Mouse (Mus musculus): ENCODE measurements around the gene Naip2. TPM values are rescaled to one million over a fixed set of nuclear protein-coding genes. Genes with fewer than 3 reads are reported as not detected.
"Not testable (repeated sequence)": the region's sequence is repeated elsewhere in the genome, so short reads cannot be mapped to it uniquely, and the experiment has no call there.

Naip2 gene
- polyA plus RNA-seq (2016; fragmentation: Nextera tagmentation; extraction: Ambion mirVana), result 0.10 and 0.15 TPM in 2 replicates

DNA sequence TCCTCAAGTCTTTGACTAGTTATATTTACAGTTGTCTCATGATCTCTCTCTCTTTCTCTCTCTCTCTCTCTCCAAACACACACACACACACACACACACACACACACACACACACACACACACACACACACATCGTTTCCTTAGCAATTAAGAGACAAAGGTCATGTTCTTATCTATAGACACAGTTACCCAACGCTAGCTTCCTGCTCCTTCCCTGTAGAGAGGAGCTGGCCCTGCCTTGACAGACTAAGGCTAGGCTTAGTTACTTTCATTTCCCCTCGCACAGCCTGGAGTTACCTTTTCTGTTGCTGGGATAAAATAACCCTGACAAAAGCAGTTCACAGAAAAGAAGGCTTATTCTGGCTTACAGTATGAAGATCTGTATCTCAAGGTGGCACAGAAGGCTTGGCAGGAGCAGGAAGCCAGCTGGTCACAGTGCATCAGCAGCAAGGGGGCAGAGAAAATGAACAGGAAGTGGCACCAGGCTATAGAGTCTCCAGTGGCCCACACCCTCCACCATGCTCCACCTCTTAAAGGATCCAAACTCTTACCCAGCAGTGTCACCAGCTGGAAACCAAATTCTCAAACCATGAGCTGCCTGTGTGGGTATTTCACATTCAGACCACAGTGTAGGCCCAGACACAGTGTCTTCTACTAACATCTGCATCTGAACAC is at the start of gene Naip2:
TSS of gene Naip2 (minus strand) at position 434 of the 675 bp plus-strand sequence.
- H3K4me3 ChIP-seq (replicated peaks); H3K27me3 ChIP-seq; H3K9ac ChIP-seq; H3K27ac ChIP-seq; H3K4me1 ChIP-seq; H3K36me3 ChIP-seq (replicated peaks); ATAC-seq (ENCODE audit: low FRiP score); H3K9me3 ChIP-seq; H3K4me2 ChIP-seq: not testable (repeated sequence)
- 76% methylated on average over 3 of the region's 3 CpGs for WGBS

DNA sequence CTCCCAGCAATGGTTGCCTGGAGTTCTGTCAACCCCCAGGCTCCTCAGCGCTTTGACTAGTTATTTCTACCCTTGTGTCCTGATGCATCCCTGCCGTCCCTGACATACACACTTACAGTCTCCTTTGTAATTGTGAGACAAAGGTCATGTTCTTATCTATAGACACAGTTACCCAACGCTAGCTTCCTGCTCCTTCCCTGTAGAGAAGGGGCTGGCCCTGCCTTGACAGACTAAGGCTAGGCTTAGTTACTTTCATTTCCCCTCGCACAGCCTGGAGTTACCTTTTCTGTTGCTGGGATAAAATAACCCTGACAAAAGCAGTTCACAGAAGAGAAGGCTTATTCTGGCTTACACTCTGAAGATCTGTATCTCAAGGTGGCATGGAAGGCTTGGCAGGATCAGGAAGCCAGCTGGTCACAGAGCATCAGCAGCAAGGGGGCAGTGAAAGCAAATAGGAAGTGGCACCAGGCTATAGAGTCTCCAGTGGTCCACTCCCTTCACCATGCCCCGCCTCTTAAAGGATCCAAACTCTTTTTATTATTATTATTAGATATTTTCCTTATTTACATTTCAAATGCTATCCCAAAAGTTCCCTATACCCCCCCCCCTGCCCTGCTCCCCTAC is 45.1 kb upstream of the Naip2 start:
- not testable (repeated sequence) for H3K4me1 ChIP-seq; ATAC-seq (ENCODE audit: low FRiP score); H3K27me3 ChIP-seq; H3K4me2 ChIP-seq; H3K4me3 ChIP-seq (replicated peaks); H3K9ac ChIP-seq; H3K36me3 ChIP-seq (replicated peaks); H3K9me3 ChIP-seq; H3K27ac ChIP-seq
- 71% methylated on average over 5 of the region's 5 CpGs for WGBS

DNA sequence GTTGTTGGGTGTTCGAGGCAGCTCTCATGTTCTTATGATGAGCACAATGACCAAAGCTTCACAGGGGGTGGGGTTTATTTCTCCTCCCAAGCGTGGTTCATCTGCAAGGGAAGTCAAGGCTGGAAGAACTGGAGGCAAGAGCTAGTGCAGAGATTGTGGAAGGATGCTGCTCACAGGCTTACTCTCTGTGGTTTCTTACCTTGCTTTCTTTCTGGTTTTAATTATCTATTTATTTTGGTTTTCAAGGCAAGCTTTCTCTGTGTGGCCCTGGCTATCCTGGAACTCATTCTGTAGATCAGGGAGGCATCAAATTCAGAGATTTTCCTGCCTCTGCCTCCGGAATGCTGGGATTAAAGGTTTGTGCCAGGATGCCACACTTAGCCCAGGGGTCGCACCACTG is 44.3 kb upstream of the Naip2 start, which contains the start of gene Naip5:
TSS of gene Naip5 (minus strand) at position 101 of the 400 bp plus-strand sequence.
- H3K27me3 ChIP-seq; H3K4me2 ChIP-seq; H3K4me1 ChIP-seq; ATAC-seq (ENCODE audit: low FRiP score); H3K9me3 ChIP-seq; H3K27ac ChIP-seq; H3K9ac ChIP-seq; H3K4me3 ChIP-seq (replicated peaks); H3K36me3 ChIP-seq (replicated peaks): not testable (repeated sequence)
- WGBS, result 81% methylated on average over 4 of the region's 4 CpGs

DNA sequence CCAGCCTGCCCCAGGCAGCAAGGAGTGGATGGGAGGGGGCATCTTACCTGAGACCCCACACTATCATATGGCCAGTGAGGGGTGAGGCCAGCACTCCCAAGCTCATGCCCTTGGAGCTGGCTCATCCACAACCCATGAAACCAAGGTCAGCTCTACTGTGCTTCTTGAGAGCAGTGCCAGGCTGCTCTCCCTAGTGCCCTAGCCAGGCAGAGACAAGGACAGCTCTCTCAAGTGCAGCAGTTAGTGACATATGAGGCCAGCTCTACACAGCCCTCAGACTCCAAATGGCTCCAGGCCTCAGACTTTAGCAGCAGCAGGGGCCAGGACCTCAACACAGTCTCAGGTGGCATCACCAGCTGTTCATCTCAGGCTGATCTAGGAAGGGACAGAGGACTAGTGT is 41.8 kb upstream of the Naip2 start:
- no peaks in the 10 kb centered on the region for H3K36me3 ChIP-seq (replicated peaks)
- H3K9ac ChIP-seq, result no peak overlapping the region
- H3K27me3 ChIP-seq, result no peaks in the 10 kb centered on the region
- H3K4me3 ChIP-seq (replicated peaks), result no peak overlapping the region
- no peak overlapping the region for H3K27ac ChIP-seq
- H3K4me1 ChIP-seq, result no peaks in the 10 kb centered on the region
- no peaks in the 10 kb centered on the region for H3K9me3 ChIP-seq
- no peak overlapping the region for H3K4me2 ChIP-seq
- no peak for ATAC-seq (ENCODE audit: low FRiP score)

DNA sequence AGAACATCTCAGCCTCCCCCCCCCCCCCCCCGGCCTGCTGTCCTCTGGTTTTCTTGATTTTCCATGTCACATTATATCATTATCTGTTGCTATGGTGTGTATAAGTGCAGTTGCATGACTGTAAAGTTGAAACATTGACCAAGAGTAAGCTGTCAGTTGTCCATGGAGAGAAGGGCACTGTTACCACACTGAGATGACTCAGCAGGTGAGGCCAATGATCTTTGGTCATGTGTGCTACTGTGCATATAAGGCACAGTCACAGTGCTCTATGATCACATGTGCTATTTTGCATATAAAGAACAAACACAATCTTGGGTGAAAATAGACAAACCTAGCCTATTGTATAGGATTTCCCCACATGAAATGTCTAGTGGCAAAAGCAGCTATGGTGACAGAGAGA is 11.8 kb upstream of the Naip2 start:
- 67% methylated on average over 1 of the region's 1 CpGs for WGBS
- H3K9me3 ChIP-seq; ATAC-seq (ENCODE audit: low FRiP score); H3K4me3 ChIP-seq (replicated peaks); H3K9ac ChIP-seq; H3K36me3 ChIP-seq (replicated peaks); H3K27me3 ChIP-seq; H3K4me1 ChIP-seq; H3K4me2 ChIP-seq; H3K27ac ChIP-seq: not testable (repeated sequence)

DNA sequence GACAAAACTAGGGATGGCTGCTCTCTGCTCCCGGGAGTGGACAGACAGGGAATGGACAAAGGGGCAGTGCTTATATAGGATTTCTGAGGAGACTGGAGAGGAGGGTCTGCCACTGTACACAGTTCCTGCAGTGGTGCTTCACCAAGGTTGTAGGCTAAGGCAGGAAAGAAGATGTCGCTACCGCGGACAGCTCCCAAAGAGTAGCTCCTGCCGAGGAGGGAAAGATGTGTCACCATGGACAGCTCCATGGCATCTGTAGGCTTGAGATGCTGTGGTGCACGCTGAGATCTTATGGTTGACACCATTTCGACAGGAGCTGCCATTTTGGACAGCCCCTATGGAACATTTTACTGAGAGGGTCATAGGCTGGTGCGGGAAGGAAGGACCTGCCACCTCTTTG is 8.6 kb upstream of the Naip2 start:
- Histone ChIP-seq H3K27ac (no peak overlapping the region), H3K4me2 (no peak overlapping the region), H3K36me3 (replicated peaks) (no peaks in the 10 kb centered on the region), H3K4me3 (replicated peaks) (no peak overlapping the region), H3K9ac (no peak overlapping the region), H3K27me3 (no peaks in the 10 kb centered on the region), H3K9me3 (no peaks in the 10 kb centered on the region), H3K4me1 (no peaks in the 10 kb centered on the region)
- no peak for ATAC-seq (ENCODE audit: low FRiP score)
- WGBS, result 33% methylated on average over 8 of the region's 8 CpGs

DNA sequence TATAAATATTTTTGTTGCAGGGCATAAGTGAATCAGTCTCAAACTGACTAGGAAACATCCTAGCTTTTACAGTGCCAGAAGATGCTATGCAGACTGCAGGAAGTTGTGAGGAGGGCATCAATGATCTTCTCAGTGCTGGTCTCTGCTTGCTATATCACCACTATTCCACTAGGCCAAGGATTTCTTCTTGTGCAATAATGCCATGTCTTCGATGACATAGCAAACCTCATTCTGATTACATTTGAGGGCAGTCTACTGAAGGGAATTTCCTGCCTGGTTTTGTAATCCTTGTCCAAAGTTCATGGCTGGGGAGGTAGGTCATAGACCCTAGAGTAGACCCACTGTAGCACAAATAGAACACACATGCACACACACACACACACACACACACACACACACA is 1.4 kb upstream of the Naip2 start:
- WGBS, result 97% methylated on average over 1 of the region's 1 CpGs

DNA sequence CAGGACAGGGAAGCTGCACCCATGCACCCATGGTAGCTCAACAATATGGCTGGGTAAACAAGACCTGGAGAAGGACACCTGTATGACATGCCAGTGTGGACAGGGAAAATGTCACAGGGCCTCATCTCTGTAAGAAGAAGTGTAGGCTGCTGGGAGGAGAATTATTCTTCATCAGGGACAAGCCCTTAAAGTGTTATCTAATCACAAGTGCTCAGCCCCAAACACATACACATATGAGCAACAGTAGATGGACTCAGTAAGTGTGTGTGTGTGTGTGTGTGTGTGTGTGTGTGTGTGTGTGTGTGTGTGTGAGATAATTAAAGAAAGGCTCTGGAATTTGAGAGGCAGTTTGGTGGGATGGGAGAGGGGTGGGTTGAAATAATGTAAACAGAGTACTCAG is 1.1 kb downstream of the Naip2 start:
- Histone ChIP-seq H3K4me2 (no peak overlapping the region), H3K9ac (no peak overlapping the region)
- ATAC-seq (ENCODE audit: low FRiP score), result no peak

More for the DNA sequence above, 1.4 kb upstream of the Naip2 start:
- Histone ChIP-seq H3K27ac (no peak overlapping the region), H3K36me3 (replicated peaks) (no peaks in the 10 kb centered on the region), H3K9me3 (no peaks in the 10 kb centered on the region), H3K4me3 (replicated peaks) (no peak overlapping the region), H3K4me1 (no peaks in the 10 kb centered on the region), H3K9ac (no peak overlapping the region), H3K4me2 (no peak overlapping the region), H3K27me3 (no peaks in the 10 kb centered on the region)
- no peak for ATAC-seq (ENCODE audit: low FRiP score)

DNA sequence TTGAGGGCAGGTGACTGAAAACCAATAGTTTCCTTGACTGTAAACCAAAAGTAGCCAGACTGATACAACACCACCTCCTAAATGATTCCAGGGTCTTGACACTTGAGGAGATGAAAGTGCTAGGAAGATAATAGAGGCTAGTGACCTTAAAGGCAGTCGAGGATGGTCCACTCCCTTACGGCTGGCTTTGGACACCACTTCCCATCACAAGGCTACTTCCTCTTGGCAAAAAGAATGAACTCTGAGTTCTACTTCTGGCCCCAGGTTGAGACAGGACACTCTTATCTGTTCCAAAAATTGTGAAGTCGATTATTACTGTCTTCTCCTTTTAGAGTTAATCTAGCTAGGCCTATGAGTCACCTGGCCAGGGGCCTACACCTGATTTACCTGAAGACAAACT is 6.5 kb downstream of the Naip2 start:
- Histone ChIP-seq H3K9me3 (no peaks in the 10 kb centered on the region), H3K4me1 (no peaks in the 10 kb centered on the region), H3K4me2 (no peak overlapping the region), H3K36me3 (replicated peaks) (no peaks in the 10 kb centered on the region), H3K27ac (no peak overlapping the region), H3K9ac (no peak overlapping the region), H3K4me3 (replicated peaks) (no peak overlapping the region), H3K27me3 (no peaks in the 10 kb centered on the region)
- WGBS, result 90% methylated on average over 3 of the region's 3 CpGs
- ATAC-seq (ENCODE audit: low FRiP score), result no peak

More for the DNA sequence above, 1.1 kb downstream of the Naip2 start:
- Histone ChIP-seq H3K27ac (no peak overlapping the region), H3K9me3 (no peaks in the 10 kb centered on the region), H3K36me3 (replicated peaks) (no peaks in the 10 kb centered on the region), H3K4me1 (no peaks in the 10 kb centered on the region), H3K4me3 (replicated peaks) (no peak overlapping the region), H3K27me3 (no peaks in the 10 kb centered on the region)

DNA sequence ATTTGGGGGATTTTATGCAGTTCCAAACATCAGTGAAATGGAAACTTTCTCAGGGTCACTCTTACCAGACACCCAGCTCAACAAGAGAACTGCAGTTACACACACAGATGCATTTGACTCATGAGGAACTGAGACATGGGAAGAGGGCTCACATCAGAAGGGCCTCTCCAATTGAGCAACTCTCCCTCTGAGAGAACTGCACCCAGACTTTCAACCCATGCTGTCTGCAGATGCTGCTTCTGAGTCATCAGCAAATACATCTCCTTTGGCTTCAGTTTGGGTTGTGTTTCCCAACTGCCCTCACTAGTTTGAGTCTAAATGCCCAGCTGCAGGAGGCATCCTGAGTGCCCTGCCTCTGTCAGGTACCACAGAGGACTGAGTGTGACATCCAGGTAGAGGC is 18.8 kb downstream of the Naip2 start:
- not testable (repeated sequence) for H3K4me2 ChIP-seq; H3K4me3 ChIP-seq (replicated peaks); H3K9me3 ChIP-seq; H3K27me3 ChIP-seq; H3K36me3 ChIP-seq (replicated peaks); H3K4me1 ChIP-seq; H3K9ac ChIP-seq; ATAC-seq (ENCODE audit: low FRiP score); H3K27ac ChIP-seq

DNA sequence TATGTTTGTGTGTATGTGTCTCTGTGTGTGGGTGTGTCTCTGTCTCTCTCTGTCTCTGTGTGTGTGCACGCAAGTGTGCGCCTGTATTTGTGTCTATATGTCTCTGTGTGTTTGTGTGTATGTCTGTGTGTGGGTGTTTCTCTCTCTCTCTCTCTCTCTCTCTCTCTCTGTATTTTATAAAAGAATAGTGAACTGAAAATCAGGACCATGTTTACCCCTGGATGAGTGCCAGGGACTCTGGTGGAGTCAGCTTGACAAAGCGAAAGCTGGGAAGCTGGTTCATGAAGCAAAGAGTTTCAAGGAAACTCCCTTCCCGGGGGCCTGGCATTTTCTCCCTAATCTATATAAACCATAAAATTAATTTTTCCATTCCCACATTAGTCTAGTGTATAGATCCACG is 27.5 kb downstream of the Naip2 start:
- H3K36me3 ChIP-seq (replicated peaks), result not testable (repeated sequence)

DNA sequence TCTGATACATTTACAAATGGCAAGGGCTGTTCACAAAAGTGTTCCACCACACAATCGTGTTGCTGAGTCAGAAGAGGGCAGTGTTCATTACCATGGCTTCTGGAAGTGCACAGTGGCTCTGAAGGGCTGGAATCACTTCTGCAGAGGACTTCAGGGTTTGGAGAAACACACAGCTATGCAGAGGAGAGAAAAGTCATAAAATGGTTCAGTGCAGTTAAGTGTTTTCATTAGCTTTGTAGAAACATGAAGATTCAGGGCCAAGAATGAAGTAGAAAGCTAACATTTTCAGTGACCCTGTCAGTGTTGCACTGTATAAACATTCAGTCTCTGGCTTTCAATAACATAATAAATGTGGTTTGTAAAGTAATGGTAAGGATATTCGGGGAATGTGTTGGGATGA is 35.5 kb downstream of the Naip2 start:
- H3K4me3 ChIP-seq (replicated peaks); H3K9me3 ChIP-seq; H3K4me2 ChIP-seq; ATAC-seq (ENCODE audit: low FRiP score); H3K36me3 ChIP-seq (replicated peaks); H3K4me1 ChIP-seq; H3K27me3 ChIP-seq; H3K9ac ChIP-seq; H3K27ac ChIP-seq: not testable (repeated sequence)
- WGBS, result 73% methylated on average over 2 of the region's 2 CpGs

More for the DNA sequence above, 27.5 kb downstream of the Naip2 start:
- not testable (repeated sequence) for H3K27ac ChIP-seq; H3K4me3 ChIP-seq (replicated peaks); H3K9me3 ChIP-seq; H3K4me2 ChIP-seq; ATAC-seq (ENCODE audit: low FRiP score); H3K9ac ChIP-seq; H3K4me1 ChIP-seq; H3K27me3 ChIP-seq
- WGBS, result 90% methylated on average over 3 of the region's 5 CpGs

DNA sequence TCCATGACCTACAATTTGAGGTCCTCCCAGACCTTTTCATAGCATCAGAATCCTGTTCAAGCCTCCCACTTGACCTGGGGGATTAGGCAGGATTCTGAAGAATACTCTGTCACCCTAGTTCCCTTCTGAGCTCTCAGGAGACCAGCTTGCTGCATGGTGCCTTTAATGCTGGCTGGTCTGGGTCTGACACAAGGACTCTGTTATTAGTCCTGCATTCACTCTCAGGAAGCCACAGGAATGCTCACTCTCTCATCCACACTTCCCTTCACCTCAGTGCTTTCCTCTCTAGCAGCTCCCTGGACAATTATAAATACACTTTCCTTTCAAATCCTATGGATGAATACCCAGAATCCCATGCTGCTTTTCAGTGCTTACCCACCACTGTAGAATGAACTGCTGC is 39.4 kb downstream of the Naip2 start:
- H3K27ac ChIP-seq; H3K36me3 ChIP-seq (replicated peaks); H3K4me3 ChIP-seq (replicated peaks); ATAC-seq (ENCODE audit: low FRiP score); H3K4me2 ChIP-seq; H3K9me3 ChIP-seq; H3K9ac ChIP-seq; H3K4me1 ChIP-seq; H3K27me3 ChIP-seq: not testable (repeated sequence)
